24 mouse cellular contexts compared by ENCODE assay signal in the genomic region with DNA sequence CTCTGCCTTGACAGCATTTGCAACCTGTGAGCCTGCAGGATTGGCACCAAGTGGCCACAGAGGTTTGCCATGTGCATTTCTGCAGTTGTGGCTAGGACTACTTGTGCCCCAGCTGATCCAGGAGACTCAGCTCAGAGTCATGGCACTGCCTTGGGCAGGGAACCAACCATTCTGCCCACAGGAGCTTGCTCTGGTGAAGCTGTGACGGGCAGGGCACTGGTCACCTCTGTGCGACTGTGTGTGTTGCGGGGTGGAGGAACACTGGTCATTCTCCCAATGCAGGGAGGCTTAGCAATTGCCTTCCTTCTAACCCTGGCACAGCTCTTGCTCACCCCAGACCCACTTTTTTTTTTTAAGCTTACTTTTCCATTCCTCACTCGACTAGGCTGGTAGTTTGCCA. TPM values are rescaled to one million over a fixed set of nuclear protein-coding genes. Genes with fewer than 3 reads are reported as not detected.
A peak's percentile ranks its signal among the peaks of the same experiment; 100 is the strongest.
DNase-seq lines count a peak whose midpoint lies in the region; ATAC-seq and TF ChIP-seq lines count a peak whose summit lies in the region.
"Had no signal": no experiment of that assay in that cellular context is flagged by ENCODE, and none has a peak within 500 bp of the region (broad histone marks: within the 10 kb centered on the region; RNA-seq: fewer than 3 reads in every experiment).

No protein-coding gene starts in this region.

- H3K27me3 ChIP-seq in kidney, adult 2 months (replicated peaks; ENCODE audit: control insufficient read depth, insufficient read depth, low read length), result no peaks in the 10 kb centered on the region
- H3K27me3 ChIP-seq in kidney, embryonic 15.5 days, result no peaks in the 10 kb centered on the region
- H3K27me3 ChIP-seq in cerebellum, adult 2 months (ENCODE audit: control insufficient read depth, insufficient read depth, low read length), result no peaks in the 10 kb centered on the region
- H3K27me3 ChIP-seq: CH12.LX, Patski had no signal

- peak; percentile 51 for DNase-seq in kidney, adult 2 months
- peak; percentile 26 to 33 for DNase-seq in kidney, postnatal 36 days
- no peak for DNase-seq in kidney, adult 18-20 months
- DNase-seq in 3134 (ENCODE audit: extremely low read depth, insufficient read length, low spot score) (peak; percentile 58), adipocyte (ENCODE audit: low spot score) (peak; percentile 58)
- DNase-seq in frontal cortex, postnatal 25 days (ENCODE audit: low spot score in 2 of 2), result no peak
- no peak for DNase-seq in cerebellum, adult 2 months
- DNase-seq: adrenal gland, adult 2 months; adrenal gland, adult 8-10 months; adrenal gland, postnatal 10 days; adrenal gland, postnatal 14 days; adrenal gland, postnatal 25 days; adrenal gland, postnatal 36 days; B cell, adult 2 months; cerebellum, adult 11 months; cerebellum, adult 11-12 months; cerebellum, adult 18-20 months; cerebellum, adult 8-10 months had no signal

- TF ChIP-seq POLR2A in kidney, adult 2 months (IDR thresholded peaks at IDR 0.05; ENCODE audit: low read depth, low read length), result no peak
- no peak for TF ChIP-seq POLR2A in cerebellum, adult 2 months (IDR thresholded peaks at IDR 0.05; ENCODE audit: borderline replicate concordance, insufficient read depth, low read length)

- H3K9me3 ChIP-seq in kidney, embryonic 15.5 days (replicated peaks), result no peaks in the 10 kb centered on the region
- H3K9me3 ChIP-seq: G1E had no signal

- H3K4me3 ChIP-seq in kidney, adult 2 months (ENCODE audit: insufficient read depth, low read depth, low read length), result no peak overlapping the region
- H3K4me3 ChIP-seq in kidney, embryonic 15.5 days (replicated peaks), result no peak overlapping the region
- H3K4me3 ChIP-seq in cerebellum, adult 2 months (replicated peaks; ENCODE audit: insufficient read depth, low read depth, low read length), result no peak overlapping the region

- H3K9ac ChIP-seq in kidney, embryonic 15.5 days, result no peak overlapping the region

- no peak for TF ChIP-seq CTCF in kidney, adult 2 months (conservative IDR thresholded peaks at IDR 0.05; ENCODE audit: insufficient read depth, insufficient read length, low read depth, low read length)
- no peak for TF ChIP-seq CTCF in cerebellum, adult 2 months (IDR thresholded peaks at IDR 0.05; ENCODE audit: borderline replicate concordance, insufficient read depth, low read depth, low read length)

- 86% methylated on average over 4 of the region's 4 CpGs for WGBS in kidney, adult 2 months
- WGBS in kidney, embryonic 15.5 days, result 92% methylated on average over 4 of the region's 4 CpGs
- WGBS in cerebellum, adult 2 months, result 74% methylated on average over 4 of the region's 4 CpGs

- no peak overlapping the region for H3K27ac ChIP-seq in kidney, adult 2 months (ENCODE audit: insufficient read depth, low read depth, low read length)
- H3K27ac ChIP-seq in kidney, embryonic 15.5 days, result no peak overlapping the region
- no peak overlapping the region for H3K27ac ChIP-seq in cerebellum, adult 2 months (ENCODE audit: insufficient read depth, low read length)

- ATAC-seq in kidney, embryonic 15.5 days (replicated peaks; ENCODE audit: low FRiP score), result no peak
- ATAC-seq: activated CD4-positive, CD25-positive, alpha-beta regulatory T cell, adult 4 months; CD4-positive, CD25-positive, alpha-beta regulatory T cell, adult 4 months; Patski had no signal

- H3K4me2 ChIP-seq in kidney, embryonic 15.5 days, result no peak overlapping the region

- no peaks in the 10 kb centered on the region for H3K36me3 ChIP-seq in kidney, adult 2 months (ENCODE audit: control insufficient read depth, insufficient read depth, low read length)
- no peaks in the 10 kb centered on the region for H3K36me3 ChIP-seq in kidney, embryonic 15.5 days
- H3K36me3 ChIP-seq: G1E had no signal

- H3K4me1 ChIP-seq in kidney, adult 2 months (ENCODE audit: control insufficient read depth, insufficient read depth, low read length), result no peaks in the 10 kb centered on the region
- 0 out of 2 replicates have a peak, but pooled peaks cover 5% of the 10 kb centered on the region for H3K4me1 ChIP-seq in kidney, embryonic 15.5 days
- H3K4me1 ChIP-seq in cerebellum, adult 2 months (ENCODE audit: control insufficient read depth, insufficient read depth, low read length), result no peaks in the 10 kb centered on the region

RNA-seq across cellular contexts. Expression of a gene that starts 7.7 kb away (rescaled TPM):
- polyA plus RNA-seq in kidney, adult 2 months (2012; rRNA removed), result 155 and 160 TPM in 2 replicates
- polyA plus RNA-seq in kidney, embryonic 15.5 days (2015; fragmentation: Nextera tagmentation; extraction: Ambion mirVana), result 89.0 and 89.6 TPM in 2 replicates
- polyA plus RNA-seq in cerebellum, adult 2 months (2012; rRNA removed), result 63.9 and 64.7 TPM in 2 replicates

RNA-seq across cellular contexts. Expression of a gene that starts 45.7 kb away (rescaled TPM):
- polyA plus RNA-seq in kidney, adult 2 months (2012; rRNA removed), result 16.9 and 17.6 TPM in 2 replicates
- polyA plus RNA-seq in kidney, embryonic 15.5 days (2015; fragmentation: Nextera tagmentation; extraction: Ambion mirVana), result 63.1 and 63.8 TPM in 2 replicates
- polyA plus RNA-seq in cerebellum, adult 2 months (2012; rRNA removed), result 17.5 and 19.6 TPM in 2 replicates

Comparison
In these comparisons a context has a peak if more than half of its experiments do, and no peak if none do; other contexts are left out.
1. DNase-seq: peak in kidney, adult 2 months (single experiment), kidney, postnatal 36 days (2 of 2), 3134 (single experiment) and adipocyte (single experiment); none in kidney, adult 18-20 months (single experiment), frontal cortex, postnatal 25 days (0 of 2) and cerebellum, adult 2 months (0 of 2).